Mouse (Mus musculus) kidney, adult 2 months (tissue): ENCODE measurements at regions not wholly inside any gene's neighbourhood (a gene's known extent, or its start where the extent isn't known, plus 50 kb on each side); places are given as distances from the start of the nearest gene placed in this dataset.

Experiments
- CTCF ChIP-seq: fragments of 200-500 bp; conservative IDR thresholded peaks from 2 replicates; pipeline ENCODE4 v1.5.1; 2011; ENCODE audit warnings: low read depth, mild to moderate bottlenecking, control low read depth, low read length, moderate library complexity, mixed read lengths; ENCODE audit not compliant: insufficient read depth, insufficient read length
- POLR2A ChIP-seq: fragments of 200-500 bp; IDR thresholded peaks from one replicate; pipeline ENCODE4 v1.6.1; 2011; ENCODE audit warnings: low read depth, low read length, control low read depth

- TF ChIP-seq CTCF (no peak), POLR2A (no peak)
Observed at GRCm38 (mm10) chr16:24255037-24255436, 138.3 kb upstream of the Lpp start.
